Mouse (Mus musculus) liver, embryonic 14.5 days (tissue): ENCODE results near the gene Sec63.

Experiments
- CTCF ChIP-seq: IDR thresholded peaks from 2 replicates; pipeline ENCODE4 v1.5.1; 2016; ENCODE audit warnings: antibody characterized with exemption, low read depth, control low read depth
- EP300 ChIP-seq: IDR thresholded peaks from 2 replicates; pipeline ENCODE4 v1.6.1; 2016; ENCODE audit warnings: antibody characterized with exemption, low read depth

DNA sequence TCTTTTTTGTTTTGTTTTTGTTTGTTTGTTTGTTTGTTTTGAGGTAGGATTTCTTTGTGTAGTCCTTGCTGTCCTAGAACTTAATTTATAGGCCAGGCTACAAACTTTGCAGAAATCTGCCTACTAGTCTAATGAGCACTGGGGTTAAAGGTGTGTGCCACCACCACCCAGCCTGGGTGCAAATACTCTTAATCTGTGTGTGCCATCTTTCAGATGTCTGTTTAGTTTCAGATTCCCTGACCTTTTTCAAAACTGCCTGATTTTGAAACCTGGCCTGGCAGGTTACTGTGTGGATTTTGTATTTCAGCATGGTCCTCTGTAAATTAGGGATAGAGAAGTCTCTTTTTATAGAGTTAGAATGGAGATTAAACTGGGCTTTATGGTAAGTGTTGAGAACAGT is 4.0 kb downstream of the Sec63 start:
- TF ChIP-seq CTCF, result no peak
- TF ChIP-seq EP300, result no peak
